Mouse (Mus musculus) kidney, postnatal 14 days (tissue): ENCODE measurements around the gene Disc1.

Experiments used
- DNase-seq: peaks from one replicate; pipeline ENCODE4 v3.0.0; 2022; ENCODE audit warnings: mixed read lengths

The Disc1 gene

GRCm38 (mm10) chr8:125226989-125227624 lies 173.1 kb downstream of the Disc1 start:
- DNase-seq, result peak; percentile 60

DNA sequence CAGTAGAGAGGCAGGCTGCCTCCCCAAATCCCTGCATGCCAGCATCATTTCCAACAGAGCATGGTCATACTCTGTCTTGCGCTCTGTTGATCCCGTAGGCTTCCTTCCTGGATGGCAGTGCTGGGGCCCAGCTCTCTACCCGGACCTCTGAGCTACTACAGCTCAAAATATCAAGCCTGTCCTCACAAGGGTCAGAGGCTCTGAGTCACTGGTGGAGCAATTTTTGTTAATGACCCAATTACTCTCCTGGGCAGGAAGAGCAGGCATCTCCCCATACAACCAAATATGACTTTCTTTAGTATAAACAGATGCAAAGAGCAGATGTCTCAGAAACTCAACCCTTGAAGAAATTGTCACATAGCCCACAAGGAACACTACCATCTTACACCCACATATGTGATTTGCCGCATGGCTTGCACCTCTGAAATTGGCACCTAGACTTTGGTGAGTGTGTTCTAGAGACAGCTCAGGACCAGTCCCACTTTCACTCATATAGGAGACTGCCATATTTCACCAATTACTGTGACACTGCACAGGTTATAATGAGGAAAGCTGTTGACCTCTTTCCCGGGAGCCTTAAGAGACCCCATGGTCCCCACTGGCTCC lies 176.6 kb downstream of the Disc1 start:
- no peak for DNase-seq

- DNase-seq, result no peak
These were observed 178.7 kb downstream of the Disc1 start for GRCm38 (mm10) chr8:125232724-125233123.

- no peak for DNase-seq
These were observed 182.2 kb downstream of the Disc1 start for GRCm38 (mm10) chr8:125235898-125236835.

DNA sequence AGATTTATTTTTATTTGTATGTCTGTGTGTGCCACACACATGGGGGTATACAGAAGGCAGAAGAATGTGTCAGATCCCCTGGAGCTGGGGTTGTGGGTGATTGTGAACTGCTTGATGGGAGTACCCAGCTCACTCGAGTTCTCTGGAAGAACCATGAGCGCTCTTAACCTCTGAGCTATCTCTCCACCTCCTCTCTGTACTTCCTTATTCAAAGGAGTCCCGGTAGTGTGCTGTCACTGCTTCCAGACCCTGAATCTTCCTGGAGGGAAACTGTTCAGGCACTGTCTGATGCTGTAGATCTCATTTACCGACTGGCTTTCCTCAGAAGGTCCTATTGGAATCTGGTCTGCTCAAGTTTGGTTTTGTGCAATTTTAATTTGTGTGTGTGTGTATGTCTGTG lies 186.8 kb downstream of the Disc1 start:
- no peak for DNase-seq

DNA sequence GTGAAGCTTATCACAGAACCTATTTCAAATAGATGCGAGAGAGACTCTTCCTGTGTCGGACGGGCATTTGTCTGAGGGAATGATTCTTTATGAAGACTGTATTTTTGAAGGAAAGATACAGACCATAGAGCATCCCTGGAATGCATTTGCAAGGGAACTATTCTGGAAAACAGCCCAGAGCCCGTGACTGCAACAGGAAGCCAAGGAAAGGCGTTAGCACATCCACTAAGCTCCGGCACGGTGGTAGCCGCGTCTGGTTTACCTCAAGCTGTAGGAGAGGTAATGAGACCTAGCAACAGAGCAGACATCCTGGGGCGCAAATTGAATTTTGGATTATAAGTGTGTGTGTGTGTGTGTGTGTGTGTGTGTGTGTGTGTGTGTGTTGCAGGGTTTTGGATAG lies 188.4 kb downstream of the Disc1 start:
- peak; percentile 48 for DNase-seq

DNA sequence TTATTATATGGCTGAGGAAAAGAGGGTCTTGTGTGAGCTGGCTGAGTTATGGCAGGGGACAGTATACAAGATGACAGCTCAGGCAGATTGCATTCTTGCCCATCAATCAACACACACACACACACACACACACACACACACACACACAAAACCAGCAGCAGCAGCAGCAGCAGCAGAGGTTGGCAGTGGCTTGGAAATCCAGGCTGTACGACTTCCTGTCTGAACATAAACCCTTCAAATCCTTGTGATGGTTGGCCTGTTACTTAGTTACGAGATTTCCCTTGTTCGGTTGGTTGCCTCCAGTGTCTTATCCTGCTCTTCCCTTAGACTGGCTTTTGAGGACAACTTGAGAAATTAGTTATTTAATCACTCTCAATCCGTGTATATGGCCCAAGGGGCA lies 188.9 kb downstream of the Disc1 start:
- DNase-seq, result peak; percentile 48

- no peak for DNase-seq
These were observed 192.8 kb downstream of the Disc1 start for GRCm38 (mm10) chr8:125246737-125247292.

DNA sequence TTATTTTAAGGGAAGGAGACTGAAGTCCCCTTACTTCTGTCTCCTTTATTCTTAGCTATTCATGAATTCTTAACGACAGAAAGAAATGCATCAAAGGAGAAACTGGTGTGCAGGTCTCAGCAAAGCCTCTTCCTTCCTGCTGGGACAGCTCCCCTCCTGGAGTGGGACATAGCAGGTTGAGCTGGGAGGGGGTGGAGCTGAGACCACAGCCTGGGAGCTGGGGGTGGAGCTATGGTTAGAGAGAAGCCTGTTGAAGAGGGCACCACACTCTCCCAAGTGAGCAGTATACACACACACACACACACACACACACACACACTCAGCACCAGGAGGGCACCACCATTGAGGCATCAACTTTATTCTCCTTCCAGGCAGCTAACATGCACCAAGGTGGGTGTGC lies 193.4 kb downstream of the Disc1 start:
- no peak for DNase-seq

DNA sequence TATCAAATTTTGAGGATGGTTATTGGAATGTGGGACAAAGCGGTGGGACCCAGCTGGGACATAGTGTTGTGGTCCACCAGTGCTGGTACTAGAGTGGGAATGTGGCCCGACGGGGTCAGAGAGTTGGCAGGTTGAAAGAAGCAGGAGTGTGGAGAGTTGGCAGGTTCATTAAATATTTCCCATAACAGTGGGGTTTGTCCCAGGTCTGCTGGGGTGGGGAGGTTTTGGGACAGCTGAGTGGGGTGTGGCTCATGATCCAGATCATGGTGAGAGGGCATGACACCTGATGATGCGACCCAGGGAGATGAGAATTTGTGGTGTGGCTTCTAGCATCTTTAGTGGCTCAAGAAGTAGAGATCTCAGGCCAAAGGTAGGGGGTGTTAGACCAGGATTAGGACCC lies 199.0 kb downstream of the Disc1 start:
- DNase-seq, result no peak

GRCm38 (mm10) chr8:125253505-125254180 lies 199.6 kb downstream of the Disc1 start:
- DNase-seq, result no peak

- peak; percentile 89 for DNase-seq
These were observed 200.4 kb downstream of the Disc1 start for GRCm38 (mm10) chr8:125254188-125255005.

DNA sequence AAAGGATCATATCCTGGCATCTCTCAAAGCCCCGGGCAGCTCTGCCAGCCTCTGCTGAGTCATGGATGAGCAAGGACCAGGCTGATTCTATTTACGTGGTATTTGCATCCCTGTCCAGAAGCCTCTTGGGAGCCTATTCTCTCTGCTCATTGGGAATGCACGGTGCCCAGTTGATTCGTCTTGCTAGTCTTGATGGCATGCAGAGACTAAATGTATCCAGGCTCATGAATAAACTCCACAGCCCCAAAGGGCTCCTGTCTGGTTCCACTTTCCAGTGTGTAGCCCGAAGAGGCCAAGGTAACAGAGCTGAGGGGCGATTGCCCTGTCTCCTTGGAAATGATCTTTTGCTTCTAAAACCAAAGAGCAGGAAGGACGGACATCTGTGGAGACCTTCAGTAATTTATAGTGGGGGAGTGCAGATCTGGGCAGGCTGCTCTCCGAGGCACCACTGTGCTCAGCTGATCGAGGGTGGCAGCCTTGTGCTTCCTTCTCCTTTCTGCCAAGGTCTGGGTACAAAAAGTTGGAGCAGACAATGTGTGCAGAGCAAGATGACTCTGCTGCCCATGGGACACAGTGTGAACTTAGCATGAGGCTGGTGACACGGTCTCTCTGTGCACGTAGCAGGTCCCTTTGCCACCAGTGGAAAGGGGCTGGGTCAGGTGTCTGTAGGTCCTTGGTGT lies 201.2 kb downstream of the Disc1 start:
- no peak for DNase-seq

DNA sequence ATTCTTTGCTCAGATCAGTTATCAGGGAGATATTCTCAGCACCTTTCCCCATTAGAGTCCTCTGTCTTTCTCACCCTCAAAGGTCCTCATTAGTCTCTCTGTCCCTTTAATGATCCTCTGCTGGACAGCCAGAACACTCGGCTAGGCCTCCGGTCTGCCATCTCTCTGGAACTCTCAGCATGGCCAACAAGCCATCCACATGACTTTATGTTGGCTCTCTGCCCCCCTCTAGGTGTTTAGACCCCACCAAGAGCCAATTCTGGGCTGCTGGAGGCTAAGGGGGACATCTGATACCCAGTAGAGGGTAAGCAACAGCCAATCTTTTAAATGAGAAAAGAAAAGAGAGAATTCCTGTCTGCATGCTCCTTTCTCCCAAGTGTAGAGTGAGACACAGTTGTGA lies 203.7 kb downstream of the Disc1 start:
- no peak for DNase-seq

GRCm38 (mm10) chr8:125258806-125259500 lies 205.0 kb downstream of the Disc1 start:
- peak; percentile 58 for DNase-seq

DNA sequence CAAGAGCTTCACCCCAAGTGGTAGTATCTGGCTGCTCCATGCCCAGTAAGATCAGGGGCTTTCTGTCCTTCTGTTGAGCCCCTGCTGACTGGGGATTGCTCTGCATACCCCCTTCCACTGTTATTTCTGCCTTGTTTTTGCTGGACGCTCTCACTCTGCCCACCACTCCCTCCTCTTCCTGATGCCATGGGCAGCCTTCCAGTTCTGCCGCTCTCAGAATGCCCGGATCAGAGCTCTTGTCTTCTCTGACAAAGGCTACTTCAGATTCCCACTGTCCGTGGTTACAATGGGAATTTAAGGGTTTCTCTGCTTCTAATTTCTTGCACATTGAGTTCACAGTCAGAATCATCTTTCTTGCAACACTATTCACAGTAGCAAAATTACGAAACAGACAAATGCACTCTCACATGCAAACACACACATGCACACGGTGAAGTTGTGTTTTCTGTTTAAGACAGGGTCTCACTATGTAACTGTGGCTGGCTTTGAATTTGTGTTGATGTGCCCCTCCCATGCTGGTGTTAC lies 214.2 kb downstream of the Disc1 start:
- no peak for DNase-seq

GRCm38 (mm10) chr8:125270292-125270691 lies 216.3 kb downstream of the Disc1 start:
- DNase-seq, result no peak

DNA sequence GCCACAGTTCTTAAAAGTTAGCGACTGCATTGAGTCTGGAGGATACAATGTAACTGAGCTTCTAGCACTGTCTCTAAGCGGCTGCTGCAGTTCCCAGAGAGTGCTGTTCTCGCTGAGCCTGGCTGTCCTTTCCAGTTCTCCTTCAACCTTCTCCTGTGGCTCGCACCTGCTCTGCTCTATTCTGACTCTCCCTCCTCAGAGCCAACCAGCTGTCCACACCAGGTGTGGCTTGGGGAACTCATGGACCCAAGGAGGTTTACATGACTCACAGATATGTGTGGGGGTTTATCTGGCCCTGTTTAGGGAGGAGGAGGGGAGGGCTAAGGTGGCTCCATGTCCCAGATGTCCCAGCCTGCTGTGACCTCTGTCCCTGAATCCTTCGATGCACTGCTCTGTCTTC lies 217.4 kb downstream of the Disc1 start:
- no peak for DNase-seq

DNA sequence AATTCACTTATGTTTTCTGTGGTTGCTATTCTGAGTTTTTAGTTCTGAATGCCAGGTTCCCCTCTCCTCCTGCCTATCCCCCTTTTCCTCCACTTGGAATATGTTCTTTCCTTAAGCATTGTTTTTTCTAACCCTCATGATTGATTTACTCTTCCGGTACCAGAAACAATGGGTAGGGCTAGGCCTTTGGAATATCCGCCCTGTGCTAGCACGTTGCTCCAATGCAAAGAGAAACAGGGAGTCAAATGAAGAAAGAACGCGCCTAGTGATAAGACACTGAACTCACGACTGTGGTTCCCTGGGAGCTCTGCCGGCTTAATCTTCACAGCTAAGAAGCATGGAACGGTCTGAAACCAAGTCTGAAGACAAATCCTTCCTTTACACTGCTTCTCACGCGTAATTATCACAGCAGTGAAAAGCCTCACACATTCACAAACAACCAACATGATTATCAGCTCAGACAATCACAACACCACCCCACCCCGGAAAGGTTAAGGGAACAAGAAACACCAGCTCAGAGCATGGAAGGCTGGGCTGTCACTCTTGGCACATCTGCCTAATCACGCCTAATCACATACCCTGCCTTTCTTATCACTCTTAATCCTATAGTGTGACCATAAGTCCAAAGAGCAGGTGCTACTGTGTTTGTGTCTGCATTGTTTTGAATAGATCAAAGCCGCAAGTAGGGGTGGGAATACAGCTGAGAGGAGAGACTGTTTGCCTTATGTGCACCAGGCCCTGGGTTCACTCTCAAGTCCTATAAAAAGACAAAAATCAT lies 218.3 kb downstream of the Disc1 start:
- DNase-seq, result no peak
